Mouse (Mus musculus) heart, postnatal 0 days (tissue): Measurements from ENCODE around the gene Obp2a. TPM values are rescaled to one million over a fixed set of nuclear protein-coding genes. Genes with fewer than 3 reads are reported as not detected.

ENCODE experiments used
- ATAC-seq: fragments of 200-750 bp; cut with Nextera tagmentation; 2 replicates; pipeline ENCODE4 v1.8.0; 2017; ENCODE audit warnings: low read depth, moderate number of reproducible peaks, moderate library complexity; ENCODE audit not compliant: insufficient read depth
- DNase-seq: peaks from one replicate; pipeline ENCODE4 v3.0.0-alpha.2; 2016; ENCODE audit warnings: low spot score
- H3K27ac ChIP-seq: fragments of 300-500 bp; sonication (generic); 2 replicates; pipeline ENCODE4 v1.5.1; 2014; ENCODE audit warnings: low read depth, mild to moderate bottlenecking
- H3K27me3 ChIP-seq: fragments of 300-500 bp; sonication (generic); 2 replicates; pipeline ENCODE4 v1.6.1; 2014; ENCODE audit warnings: low read length, mixed read lengths; ENCODE audit not compliant: control insufficient read depth, insufficient read depth
- H3K36me3 ChIP-seq: fragments of 300-500 bp; sonication (generic); replicated peaks from 2 replicates; pipeline ENCODE4 v1.6.1; 2014; ENCODE audit warnings: low read length, mixed read lengths; ENCODE audit not compliant: control insufficient read depth, insufficient read depth
- H3K4me1 ChIP-seq: fragments of 300-500 bp; sonication (generic); 2 replicates; pipeline ENCODE4 v1.6.1; 2014; ENCODE audit warnings: antibody characterized with exemption; ENCODE audit not compliant: control insufficient read depth, insufficient read depth
- H3K4me2 ChIP-seq: fragments of 300-500 bp; sonication (generic); 2 replicates; pipeline ENCODE4 v1.6.1; 2014; ENCODE audit warnings: low read depth, mild to moderate bottlenecking, low read length, moderate library complexity
- H3K4me3 ChIP-seq: fragments of 300-500 bp; sonication (generic); 2 replicates; pipeline ENCODE4 v1.5.1; 2014; ENCODE audit warnings: low read depth, low read length
- H3K9ac ChIP-seq: fragments of 300-500 bp; sonication (generic); replicated peaks from 2 replicates; pipeline ENCODE4 v1.6.1; 2014; ENCODE audit warnings: low read depth, low read length, mixed read lengths
- H3K9me3 ChIP-seq: fragments of 300-500 bp; sonication (generic); replicated peaks from 2 replicates; pipeline ENCODE4 v1.6.1; 2016; ENCODE audit warnings: low read length; ENCODE audit not compliant: control insufficient read depth
- CTCF ChIP-seq: IDR thresholded peaks from 2 replicates; pipeline ENCODE4 v1.5.1; 2016; ENCODE audit warnings: antibody characterized with exemption, control low read depth, low read depth
- EP300 ChIP-seq: IDR thresholded peaks from 2 replicates; pipeline ENCODE4 v1.6.1; 2016; ENCODE audit warnings: antibody characterized with exemption, low read depth
- WGBS: fragments of 180-500 bp; shearing (Covaris S2); extraction: QIAGEN DNeasy Blood & Tissue Kit; methylation state at CpG from one replicate; pipeline ENCODE4 v1.1.7; 2014; 5-methylcytosine and 5-hydroxymethylcytosine counted together
- polyA plus RNA-seq: library from polyadenylated mRNA; unstranded; fragments of >200 nt; fragmentation: Nextera tagmentation; extraction: Ambion mirVana; gene quantifications from 2 replicates; pipeline ENCODE4 v1.2.1, GENCODE M21; 2015
- total RNA-seq: library from RNA; depleted of rRNA; stranded (reverse); fragments of >200 nt; gene quantifications from 2 replicates; pipeline ENCODE4 v1.2.3, GENCODE M21; 2014; ENCODE audit warnings: low replicate concordance

Gene Obp2a
- total and polyA plus RNA-seq, 2 experiments from 2014 or later, result not detected

- Histone ChIP-seq H3K4me2 (no peak overlapping the region), H3K27me3 (no peaks in the 10 kb centered on the region), H3K36me3 (no peaks in the 10 kb centered on the region), H3K27ac (no peak overlapping the region), H3K9me3 (no peaks in the 10 kb centered on the region), H3K4me3 (no peak overlapping the region), H3K4me1 (no peaks in the 10 kb centered on the region), H3K9ac (no peak overlapping the region)
- ATAC-seq (no peak), DNase-seq (no peak)
- WGBS, result 69% methylated on average over 6 of the region's 6 CpGs
- TF ChIP-seq EP300 (no peak), CTCF (no peak)
Measured at GRCm38 (mm10) chr2:25679559-25679958, 20.3 kb upstream of the Obp2a start.

DNA sequence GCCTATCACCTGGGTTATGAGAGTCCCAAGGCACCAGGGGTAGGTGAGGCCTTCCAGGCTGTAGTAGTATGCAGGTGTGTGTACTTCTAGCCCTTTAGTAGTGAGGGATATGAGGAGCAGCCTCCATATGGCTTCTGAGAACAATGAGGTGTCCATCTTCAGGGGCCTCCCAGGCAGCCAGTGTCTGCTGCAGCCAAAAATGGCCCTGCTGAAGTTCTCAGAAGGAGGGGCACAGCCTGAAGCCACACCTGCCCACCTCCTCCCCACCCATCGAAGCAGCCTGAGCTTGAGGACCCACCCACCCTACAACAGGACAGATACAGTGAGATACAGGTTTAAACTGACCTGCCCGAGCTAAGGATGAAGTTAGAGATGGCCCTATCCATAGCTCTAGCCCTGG, 17.4 kb upstream of the Obp2a start, which contains the start of gene Lcn10:
Gene Lcn10 (plus strand): TSS at position 301 of the 400 bp plus-strand sequence.
- H3K27ac ChIP-seq, result no peak within 1 kb of the TSS
- 48% methylated on average over 2 of the region's 2 CpGs for WGBS
- H3K9ac ChIP-seq, result no peak within 1 kb of the TSS
- no peaks in the 10 kb centered on the region for H3K27me3 ChIP-seq
- no peak within 1 kb of the TSS for H3K4me3 ChIP-seq
- TF ChIP-seq CTCF, result no peak
- ATAC-seq, result no peak
- H3K36me3 ChIP-seq, result no peaks in the 10 kb centered on the region
- no peak for DNase-seq
- no peaks in the 10 kb centered on the region for H3K9me3 ChIP-seq
- H3K4me2 ChIP-seq, result no peak within 1 kb of the TSS
- H3K4me1 ChIP-seq, result no peaks in the 10 kb centered on the region

DNA sequence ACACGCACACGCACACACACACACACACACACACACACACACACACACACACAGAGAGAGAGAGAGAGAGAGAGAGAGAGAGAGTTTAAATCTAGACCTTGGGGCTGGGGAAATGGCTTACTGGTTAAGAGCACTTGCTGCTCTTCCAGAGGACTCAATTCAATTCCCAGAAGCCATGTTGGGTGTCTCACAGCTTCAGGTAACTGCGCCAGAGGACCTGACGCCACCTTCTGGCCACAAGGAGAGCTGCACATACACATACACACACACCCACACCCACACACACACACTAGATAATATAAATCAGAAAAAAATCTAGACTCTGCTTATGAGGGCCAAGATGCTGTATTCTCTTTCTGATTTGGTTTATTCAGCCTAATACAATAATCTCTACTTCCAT, 12.9 kb upstream of the Obp2a start:
- Histone ChIP-seq H3K4me1 (no peaks in the 10 kb centered on the region), H3K4me2 (no peak overlapping the region), H3K36me3 (no peaks in the 10 kb centered on the region), H3K9ac (no peak overlapping the region), H3K9me3 (no peaks in the 10 kb centered on the region), H3K4me3 (no peak overlapping the region), H3K27ac (no peak overlapping the region), H3K27me3 (no peaks in the 10 kb centered on the region)
- ATAC-seq (no peak), DNase-seq (no peak)
- WGBS, result 44% methylated on average over 4 of the region's 4 CpGs
- TF ChIP-seq CTCF (no peak), EP300 (no peak)

GRCm38 (mm10) chr2:25694605-25695004, 5.2 kb upstream of the Obp2a start:
- no peak for ATAC-seq
- H3K27ac ChIP-seq, result no peak overlapping the region

DNA sequence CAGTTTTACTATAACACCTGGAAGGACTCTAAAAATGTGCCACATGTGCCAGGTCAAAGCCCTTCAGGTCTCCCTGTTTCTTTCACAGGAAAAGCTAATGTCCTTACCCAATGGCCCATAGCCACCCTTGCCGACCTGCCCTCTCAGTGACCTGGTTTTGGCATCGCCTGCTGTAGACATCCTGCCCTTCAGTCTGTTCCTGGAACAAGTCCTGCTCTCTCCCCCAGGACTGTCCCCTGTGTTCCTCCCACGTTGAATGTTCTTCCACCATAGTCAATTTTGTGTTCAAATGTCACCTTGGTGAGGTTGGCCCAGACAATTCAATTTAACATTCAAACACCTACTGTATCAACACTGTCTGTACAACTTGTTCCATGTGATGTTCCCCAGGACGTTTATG, 2.9 kb upstream of the Obp2a start:
- WGBS, result 54% methylated on average over 4 of the region's 4 CpGs

More at GRCm38 (mm10) chr2:25694605-25695004, 5.2 kb upstream of the Obp2a start:
- H3K27me3 ChIP-seq, result no peaks in the 10 kb centered on the region
- TF ChIP-seq EP300 (no peak), CTCF (peak; percentile 78)
- no peak overlapping the region for H3K4me3 ChIP-seq
- no peaks in the 10 kb centered on the region for H3K36me3 ChIP-seq
- H3K4me2 ChIP-seq, result no peak overlapping the region
- no peaks in the 10 kb centered on the region for H3K9me3 ChIP-seq
- DNase-seq, result peak; percentile 43
- no peaks in the 10 kb centered on the region for H3K4me1 ChIP-seq
- H3K9ac ChIP-seq, result no peak overlapping the region

GRCm38 (mm10) chr2:25698696-25699095, 1.1 kb upstream of the Obp2a start:
- WGBS, result 70% methylated on average over 2 of the region's 2 CpGs
- no peak overlapping the region for H3K4me3 ChIP-seq
- no peak overlapping the region for H3K4me2 ChIP-seq
- H3K4me1 ChIP-seq, result no peaks in the 10 kb centered on the region
- ATAC-seq (no peak), DNase-seq (no peak)
- H3K9me3 ChIP-seq, result no peaks in the 10 kb centered on the region
- no peak overlapping the region for H3K9ac ChIP-seq
- no peak for TF ChIP-seq CTCF
- TF ChIP-seq EP300, result no peak
- H3K36me3 ChIP-seq, result no peaks in the 10 kb centered on the region
- H3K27me3 ChIP-seq, result no peaks in the 10 kb centered on the region
- H3K27ac ChIP-seq, result no peak overlapping the region

More for the DNA sequence above, 2.9 kb upstream of the Obp2a start:
- no peak for DNase-seq
- H3K4me1 ChIP-seq, result no peaks in the 10 kb centered on the region
- H3K4me3 ChIP-seq, result no peak overlapping the region
- no peak for ATAC-seq
- H3K27ac ChIP-seq, result no peak overlapping the region
- H3K36me3 ChIP-seq, result no peaks in the 10 kb centered on the region
- no peak overlapping the region for H3K4me2 ChIP-seq
- H3K9me3 ChIP-seq, result no peaks in the 10 kb centered on the region
- TF ChIP-seq CTCF (no peak), EP300 (no peak)
- H3K27me3 ChIP-seq, result no peaks in the 10 kb centered on the region
- no peak overlapping the region for H3K9ac ChIP-seq
